Mouse (Mus musculus) lung, postnatal 0 days (tissue): ENCODE results near the gene Aup1. TPM values are rescaled to one million over a fixed set of nuclear protein-coding genes. Genes with fewer than 3 reads are reported as not detected.
A peak's percentile ranks its signal among the peaks of the same experiment; 100 is the strongest.

Experiments used
- ATAC-seq: fragments of 200-750 bp; cut with Nextera tagmentation; 2 replicates; pipeline ENCODE4 v1.8.0; 2017; ENCODE audit warnings: moderate library complexity
- DNase-seq: peaks from one replicate; pipeline ENCODE4 v3.0.0-alpha.2; 2016; ENCODE audit warnings: low spot score
- H3K27ac ChIP-seq: fragments of 300-500 bp; sonication (generic); 2 replicates; pipeline ENCODE4 v1.5.1; 2014; ENCODE audit warnings: antibody characterized with exemption, mild to moderate bottlenecking, low read length, mixed read lengths
- H3K27me3 ChIP-seq: fragments of 300-500 bp; sonication (generic); replicated peaks from 2 replicates; pipeline ENCODE4 v1.6.1; 2014; ENCODE audit warnings: low read length, mixed read lengths; ENCODE audit not compliant: insufficient read depth
- H3K36me3 ChIP-seq: fragments of 300-500 bp; sonication (generic); 2 replicates; pipeline ENCODE4 v1.6.1; 2014; ENCODE audit warnings: low read length, mixed read lengths; ENCODE audit not compliant: insufficient read depth
- H3K4me1 ChIP-seq: fragments of 300-500 bp; sonication (generic); 2 replicates; pipeline ENCODE4 v1.6.1; 2014; ENCODE audit warnings: antibody characterized with exemption, low read depth, low read length, mixed read lengths; ENCODE audit not compliant: insufficient read depth
- H3K4me2 ChIP-seq: fragments of 300-500 bp; sonication (generic); replicated peaks from 2 replicates; pipeline ENCODE4 v1.6.1; 2014; ENCODE audit warnings: low read depth, mild to moderate bottlenecking, low read length, moderate library complexity, mixed read lengths
- H3K4me3 ChIP-seq: fragments of 300-500 bp; sonication (generic); 2 replicates; pipeline ENCODE4 v1.5.1; 2014; ENCODE audit warnings: low read depth, low read length
- H3K9ac ChIP-seq: fragments of 300-500 bp; sonication (generic); replicated peaks from 2 replicates; pipeline ENCODE4 v1.6.1; 2014; ENCODE audit warnings: low read depth, mild to moderate bottlenecking
- H3K9me3 ChIP-seq: fragments of 300-500 bp; sonication (generic); 2 replicates; pipeline ENCODE4 v1.6.1; 2016; ENCODE audit warnings: low read length, mixed read lengths
- CTCF ChIP-seq: IDR thresholded peaks from 2 replicates; pipeline ENCODE4 v1.5.1; 2016; ENCODE audit warnings: antibody characterized with exemption, mild to moderate bottlenecking
- EP300 ChIP-seq: IDR thresholded peaks from 2 replicates; pipeline ENCODE4 v1.6.1; 2016; ENCODE audit warnings: antibody characterized with exemption, mild to moderate bottlenecking, control low read depth
- WGBS: fragments of 180-500 bp; shearing (Covaris S2); extraction: QIAGEN DNeasy Blood & Tissue Kit; methylation state at CpG from one replicate; pipeline ENCODE4 v1.1.7; 2014; 5-methylcytosine and 5-hydroxymethylcytosine counted together
- polyA plus RNA-seq: library from polyadenylated mRNA; unstranded; fragments of >200 nt; fragmentation: Nextera tagmentation; extraction: Ambion mirVana; gene quantifications from 2 replicates; pipeline ENCODE4 v1.2.1, GENCODE M21; 2015

Aup1 gene
- polyA plus RNA-seq, 1 experiment from 2014 or later = 201 TPM

DNA sequence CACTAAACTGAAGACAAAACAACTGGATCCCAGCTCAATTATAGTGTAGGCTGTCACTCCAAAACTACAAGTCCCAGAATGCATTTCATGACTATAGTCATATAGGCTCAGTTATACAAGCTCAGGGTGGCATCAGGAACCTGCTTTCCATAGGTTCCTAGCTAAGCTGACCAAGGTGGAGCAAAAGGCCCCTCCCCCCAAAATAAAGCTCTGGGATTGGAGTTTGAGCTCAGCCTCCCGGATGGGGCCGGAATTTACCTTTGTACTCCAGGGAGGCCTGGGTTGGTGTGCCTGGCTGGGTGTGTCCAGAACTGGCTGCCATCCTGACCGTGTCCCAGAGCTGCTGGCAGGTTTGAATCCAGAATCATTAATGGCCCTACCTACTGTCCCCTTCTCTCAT lies 3.5 kb downstream of the Aup1 start, which contains the start of gene Dqx1:
Dqx1 (plus strand) TSS at position 55 of the 400 bp plus-strand sequence.
- Histone ChIP-seq H3K9ac (no peak within 1 kb of the TSS), H3K36me3 (0 out of 2 replicates have a peak, but pooled peaks cover 8% of the 10 kb centered on the region), H3K9me3 (no peaks in the 10 kb centered on the region), H3K4me2 (no peak within 1 kb of the TSS; the same call in 1 of the 2 replicates), H3K27me3 (peaks cover 11% of the 10 kb centered on the region; the same call in 1 of the 2 replicates), H3K4me3 (no peak within 1 kb of the TSS), H3K27ac (no peak within 1 kb of the TSS), H3K4me1 (peaks cover 16% of the 10 kb centered on the region)
- ATAC-seq = peak; percentile 14
- DNase-seq = peak; percentile 80
- TF ChIP-seq CTCF = no peak
- TF ChIP-seq EP300 = no peak
- WGBS = 49% methylated on average over 3 of the region's 3 CpGs

DNA sequence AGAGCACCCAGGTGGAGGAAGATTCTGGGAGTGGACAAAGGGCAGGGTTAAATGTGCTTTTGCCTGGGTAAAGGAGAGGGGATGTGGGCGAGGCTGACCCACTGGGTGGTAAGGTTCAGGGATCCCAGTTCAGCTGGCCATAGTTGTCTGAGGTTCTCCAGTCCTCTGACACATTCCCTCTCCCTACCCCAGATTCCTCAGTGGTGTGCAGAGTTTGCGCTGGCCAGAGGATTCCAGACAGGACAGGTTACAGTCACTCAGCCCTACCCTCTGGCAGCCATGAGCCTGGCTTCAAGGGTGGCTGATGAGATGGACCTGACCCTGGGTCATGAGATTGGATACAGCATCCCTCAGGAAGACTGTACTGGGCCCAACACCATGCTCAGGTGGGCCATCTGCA lies 4.4 kb downstream of the Aup1 start:
- H3K27me3 ChIP-seq = peaks cover 13% of the 10 kb centered on the region; the same call in 1 of the 2 replicates
- H3K36me3 ChIP-seq = 0 out of 2 replicates have a peak, but pooled peaks cover 8% of the 10 kb centered on the region
- H3K4me2 ChIP-seq = no peak overlapping the region
- no peak overlapping the region for H3K4me3 ChIP-seq
- ATAC-seq (no peak), DNase-seq (no peak)
- WGBS = 88% methylated on average over 2 of the region's 2 CpGs
- H3K9me3 ChIP-seq = no peaks in the 10 kb centered on the region
- H3K4me1 ChIP-seq = peaks cover 7% of the 10 kb centered on the region; the same call in 1 of the 2 replicates
- TF ChIP-seq EP300 = no peak
- TF ChIP-seq CTCF = no peak
- H3K9ac ChIP-seq = no peak overlapping the region
- no peak overlapping the region for H3K27ac ChIP-seq

DNA sequence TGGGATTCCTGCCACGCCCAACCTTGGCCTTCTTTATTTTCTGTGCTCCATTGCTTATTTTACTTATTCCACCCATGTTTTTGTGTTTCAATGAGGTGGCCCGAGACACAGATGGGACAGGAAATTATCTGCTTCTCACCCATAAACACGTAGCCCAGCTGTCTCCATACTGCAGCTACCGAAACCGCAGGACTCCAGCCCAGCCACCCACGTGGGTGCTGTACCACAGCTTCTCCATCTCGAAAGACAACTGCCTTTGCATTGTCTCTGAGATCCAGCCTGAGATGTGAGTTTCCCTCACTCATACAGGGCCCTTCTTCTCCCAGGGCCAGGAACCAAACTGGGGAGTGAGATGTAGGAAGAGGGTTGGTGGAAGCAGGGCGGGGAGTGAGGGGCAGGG lies 11.7 kb downstream of the Aup1 start:
- Histone ChIP-seq H3K9me3 (no peaks in the 10 kb centered on the region), H3K27ac (no peak overlapping the region), H3K4me3 (no peak overlapping the region; the same call in 1 of the 2 replicates), H3K36me3 (no peaks in the 10 kb centered on the region), H3K9ac (no peak overlapping the region), H3K27me3 (peaks cover 76% of the 10 kb centered on the region), H3K4me2 (no peak overlapping the region), H3K4me1 (peaks cover 3% of the 10 kb centered on the region; the same call in 1 of the 2 replicates)
- DNase-seq = no peak
- WGBS = 30% methylated on average over 8 of the region's 8 CpGs
- ATAC-seq = no peak
- no peak for TF ChIP-seq CTCF
- TF ChIP-seq EP300 = no peak

DNA sequence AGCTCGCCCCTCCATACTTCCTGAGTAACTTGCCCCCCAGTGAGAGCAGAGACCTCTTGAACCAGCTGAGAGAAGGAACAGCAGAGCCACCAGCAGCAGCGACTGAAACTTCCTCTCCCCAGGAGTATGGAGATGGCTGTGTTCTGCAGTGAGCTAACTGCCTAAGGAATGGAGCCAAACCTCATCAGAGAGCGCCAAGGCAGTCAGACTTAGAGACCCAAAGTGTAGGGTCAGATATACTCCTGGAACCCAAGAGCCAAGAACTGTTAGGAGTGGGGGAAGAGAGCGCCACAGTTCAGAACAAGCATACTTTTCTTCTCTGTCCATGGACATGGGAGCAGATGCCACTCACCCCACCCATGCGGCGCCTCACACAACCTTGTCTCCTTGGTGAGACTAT lies 12.1 kb downstream of the Aup1 start:
- ATAC-seq (no peak), DNase-seq (no peak)
- Histone ChIP-seq H3K9me3 (no peaks in the 10 kb centered on the region), H3K4me1 (peaks cover 3% of the 10 kb centered on the region; the same call in 1 of the 2 replicates), H3K9ac (no peak overlapping the region), H3K4me2 (no peak overlapping the region), H3K27me3 (peaks cover 80% of the 10 kb centered on the region), H3K4me3 (no peak overlapping the region; the same call in 1 of the 2 replicates), H3K36me3 (no peaks in the 10 kb centered on the region), H3K27ac (no peak overlapping the region)
- TF ChIP-seq EP300 (no peak), CTCF (no peak)
- 25% methylated on average over 6 of the region's 6 CpGs for WGBS

DNA sequence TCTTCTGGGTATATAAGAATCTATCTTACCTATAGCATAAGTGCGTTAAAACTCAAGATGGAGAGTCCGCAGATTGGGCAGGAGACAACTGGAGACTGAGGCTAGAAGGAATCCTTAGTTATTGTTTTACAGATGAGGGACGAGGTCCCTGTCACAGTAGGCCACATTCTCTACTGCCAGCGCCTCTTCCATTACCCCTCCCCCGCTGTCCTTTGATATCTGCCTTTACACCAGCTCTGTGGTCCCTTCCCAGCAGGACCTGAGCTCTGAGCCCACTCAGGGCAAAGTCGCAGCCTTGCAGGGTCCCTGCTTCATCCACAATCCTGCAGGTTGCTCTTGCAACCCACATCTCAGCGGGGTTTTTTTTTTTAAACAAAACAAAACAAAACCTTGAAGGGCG lies 13.9 kb downstream of the Aup1 start:
- no peak overlapping the region for H3K9ac ChIP-seq
- TF ChIP-seq EP300 (no peak), CTCF (no peak)
- no peaks in the 10 kb centered on the region for H3K36me3 ChIP-seq
- H3K4me2 ChIP-seq = peak overlapping the region; percentile 55; the same call in 1 of the 2 replicates
- H3K4me3 ChIP-seq = peak overlapping the region; percentile 31; the same call in 1 of the 2 replicates
- no peaks in the 10 kb centered on the region for H3K9me3 ChIP-seq
- ATAC-seq (no peak), DNase-seq (no peak)
- 7% methylated on average over 8 of the region's 8 CpGs for WGBS
- peaks cover 3% of the 10 kb centered on the region; the same call in 1 of the 2 replicates for H3K4me1 ChIP-seq
- no peak overlapping the region for H3K27ac ChIP-seq
- peaks cover 81% of the 10 kb centered on the region for H3K27me3 ChIP-seq

DNA sequence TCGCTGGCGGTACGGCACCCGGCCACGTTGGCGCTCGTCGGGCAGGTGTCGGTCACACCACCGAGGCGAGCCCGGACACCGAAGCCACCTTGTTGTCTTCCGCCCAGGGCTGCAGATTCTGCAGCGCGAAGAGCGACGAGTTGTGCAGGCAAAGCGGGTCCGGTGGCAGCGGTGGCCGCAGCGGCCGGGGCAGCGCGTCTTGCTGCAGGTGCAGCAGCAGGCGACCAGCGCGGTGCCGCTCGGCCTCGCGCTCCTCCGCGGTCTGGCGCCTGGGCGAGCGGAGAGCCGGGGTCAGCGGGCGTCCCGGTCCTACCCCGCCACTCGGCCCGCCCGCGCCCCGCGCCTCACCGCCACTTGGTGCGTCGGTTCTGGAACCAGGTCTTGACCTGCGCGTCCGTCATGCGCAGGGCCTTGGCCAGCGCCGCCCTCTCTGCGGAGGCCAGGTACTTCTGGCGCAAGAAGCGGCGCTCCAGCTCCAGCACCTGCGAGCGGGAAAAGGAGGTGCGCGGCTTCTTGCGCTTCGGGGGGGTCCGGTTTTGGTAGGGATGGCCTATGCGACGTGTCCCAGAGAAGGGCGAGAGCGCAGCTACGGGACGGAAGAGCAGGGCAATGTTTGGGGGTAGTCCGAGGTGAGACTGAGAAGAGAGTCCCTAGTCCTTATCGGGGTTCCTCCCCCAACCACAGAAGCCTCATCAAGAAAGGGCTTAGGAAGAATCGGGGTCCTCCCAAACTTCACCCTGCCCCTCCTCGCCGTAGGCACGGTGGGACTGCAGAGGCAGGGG lies 14.6 kb downstream of the Aup1 start:
- TF ChIP-seq CTCF (no peak), EP300 (no peak)
- peak overlapping the region; percentile 55 for H3K4me2 ChIP-seq
- H3K4me3 ChIP-seq = peak overlapping the region; percentile 31; the same call in 1 of the 2 replicates
- peak; percentile 41; the same call in 1 of the 2 replicates for ATAC-seq
- H3K27ac ChIP-seq = no peak overlapping the region
- WGBS = 1% methylated on average over 80 of the region's 81 CpGs
- H3K36me3 ChIP-seq = no peaks in the 10 kb centered on the region
- no peaks in the 10 kb centered on the region for H3K9me3 ChIP-seq
- no peak overlapping the region for H3K9ac ChIP-seq
- DNase-seq = peak; percentile 26
- H3K4me1 ChIP-seq = peaks cover 3% of the 10 kb centered on the region; the same call in 1 of the 2 replicates
- H3K27me3 ChIP-seq = peaks cover 80% of the 10 kb centered on the region
